Mouse (Mus musculus): ENCODE measurements around the gene 1700025G04Rik. TPM values are rescaled to one million over a fixed set of nuclear protein-coding genes. Genes with fewer than 3 reads are reported as not detected.

Gene 1700025G04Rik
- total RNA-seq, 2 experiments from 2014 or later: 62.2 to 70.4 TPM

DNA sequence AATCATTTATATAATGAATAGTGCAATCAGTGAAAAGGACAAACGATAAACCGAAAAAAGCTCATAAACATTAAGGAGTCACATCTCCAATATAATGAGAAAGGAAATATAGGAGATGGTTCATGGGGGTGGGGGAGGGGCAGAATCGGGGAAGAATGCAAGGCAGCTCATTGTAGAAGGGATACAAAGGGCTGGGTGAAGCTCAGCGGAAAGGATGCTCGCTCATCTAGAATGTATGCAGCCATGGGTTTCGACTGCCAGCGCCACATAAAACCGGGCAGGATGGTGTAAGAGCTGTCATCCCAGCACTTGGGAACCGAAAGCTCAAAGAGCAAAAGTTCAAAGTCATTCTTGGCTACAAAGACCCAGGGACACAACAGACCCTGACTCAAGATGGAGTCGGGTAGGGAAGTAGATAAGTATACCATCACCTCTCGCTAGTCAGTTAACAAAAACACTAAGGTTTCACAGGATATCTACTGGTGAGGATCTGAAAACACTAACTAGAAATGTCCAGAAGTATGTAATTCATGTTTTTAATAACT, 12.7 kb downstream of the 1700025G04Rik start:
- DNase-seq (ENCODE audit: low spot score in 2 of 2): no peak

GRCm38 (mm10) chr1:152076222-152076845, 13.6 kb downstream of the 1700025G04Rik start:
- DNase-seq (ENCODE audit: low spot score in 2 of 2): no peak

DNA sequence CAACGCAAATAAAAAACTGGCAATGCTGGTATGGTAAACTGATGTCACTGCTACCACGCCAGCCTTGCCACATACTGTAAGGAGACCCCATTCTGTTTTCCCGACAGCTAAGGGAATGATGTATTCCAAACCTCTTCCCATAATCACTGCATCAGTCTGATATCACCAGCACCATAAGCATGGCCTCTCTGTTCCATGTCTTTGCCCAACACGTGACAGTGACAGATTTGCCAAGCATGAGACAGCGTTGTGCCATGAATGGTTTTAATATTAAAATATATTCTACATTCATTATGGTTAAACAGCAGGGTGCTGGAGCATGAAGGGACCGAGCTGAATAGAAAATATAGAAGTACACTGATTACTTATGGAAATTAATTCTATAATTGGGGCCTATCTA, 14.2 kb downstream of the 1700025G04Rik start:
- DNase-seq (ENCODE audit: low spot score in 2 of 2): no peak

DNA sequence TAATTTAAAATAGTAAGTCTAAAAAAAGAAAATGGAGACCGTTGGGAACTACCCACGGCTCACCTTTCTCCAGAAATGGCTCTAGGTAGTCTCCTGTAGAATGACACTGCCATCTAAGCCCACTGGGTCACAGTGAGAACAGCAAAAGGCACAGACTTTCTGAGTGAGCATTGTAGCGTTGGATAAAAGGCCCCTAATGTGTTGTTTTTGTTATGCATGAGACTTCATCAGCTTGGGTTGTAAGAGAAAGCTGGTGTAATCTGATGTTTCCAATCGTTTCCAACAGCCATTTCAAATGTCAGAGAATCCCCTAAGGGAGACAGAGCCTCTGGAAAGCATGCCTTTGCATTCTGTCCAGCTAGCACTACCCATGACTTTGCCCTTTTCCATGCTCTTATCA, 19.5 kb downstream of the 1700025G04Rik start:
- no peak for DNase-seq (ENCODE audit: low spot score in 2 of 2)

DNA sequence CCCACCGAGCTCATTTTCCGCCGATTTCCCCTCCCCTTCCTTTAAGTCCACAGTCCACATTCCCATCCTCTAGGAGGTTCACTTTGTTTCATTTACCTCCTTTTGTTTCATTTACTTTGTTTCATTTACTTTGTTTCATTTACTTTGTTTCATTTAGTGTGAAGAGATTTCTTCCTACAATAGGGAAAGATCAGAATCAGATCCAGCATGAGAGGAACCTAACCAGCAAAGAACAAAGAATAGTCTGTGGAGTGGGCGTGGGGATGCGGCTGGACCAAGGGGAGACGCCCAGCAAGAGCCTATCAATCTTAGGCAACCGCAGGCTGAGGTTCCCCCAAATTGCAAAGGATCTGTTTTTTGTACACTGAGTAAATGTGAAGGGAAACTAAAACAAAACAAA, 20.2 kb downstream of the 1700025G04Rik start:
- DNase-seq (ENCODE audit: low spot score in 2 of 2): no peak

- no peak for DNase-seq (ENCODE audit: low spot score in 2 of 2)
These were observed 22.0 kb downstream of the 1700025G04Rik start for GRCm38 (mm10) chr1:152067919-152068318.

- no peak for DNase-seq (ENCODE audit: low spot score in 2 of 2)
These were observed 24.4 kb downstream of the 1700025G04Rik start for GRCm38 (mm10) chr1:152065527-152065926.

DNA sequence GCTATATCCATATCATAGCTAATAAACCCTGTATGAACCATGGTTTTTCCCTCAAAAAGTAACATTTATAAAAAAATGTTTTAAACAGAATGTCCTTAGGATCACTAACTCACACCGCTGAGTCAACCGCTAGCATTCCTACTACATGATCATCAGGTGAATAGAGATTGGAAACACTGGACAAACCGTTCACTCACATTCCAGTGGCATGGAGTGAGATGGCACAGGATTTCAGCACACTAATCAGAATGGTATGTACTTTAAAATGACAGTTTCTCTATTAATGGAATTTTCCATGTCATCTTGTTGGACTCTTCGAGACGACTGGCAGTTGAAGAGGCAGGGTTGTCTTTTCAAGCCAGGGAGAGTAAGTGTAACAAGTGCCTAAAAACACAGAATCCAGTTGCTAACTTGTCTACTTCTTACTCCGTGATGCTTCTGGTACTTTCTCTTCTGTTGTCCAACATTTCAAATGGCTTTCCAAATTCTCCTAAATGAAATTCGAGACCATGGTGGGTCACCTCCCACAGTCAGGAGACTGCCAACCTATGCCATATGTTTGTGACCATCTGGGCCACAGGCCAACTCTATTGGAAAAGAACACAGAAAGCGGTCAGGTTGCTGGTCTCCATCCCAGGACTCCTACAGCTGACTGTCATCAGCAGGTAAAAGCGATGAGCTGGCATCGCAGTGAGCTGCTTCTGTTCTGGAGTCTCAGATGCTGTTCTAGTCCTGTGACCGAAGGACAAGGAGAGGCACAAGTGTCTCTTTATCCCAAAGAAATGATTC, 26.4 kb downstream of the 1700025G04Rik start:
- DNase-seq (ENCODE audit: low spot score in 2 of 2): no peak

DNA sequence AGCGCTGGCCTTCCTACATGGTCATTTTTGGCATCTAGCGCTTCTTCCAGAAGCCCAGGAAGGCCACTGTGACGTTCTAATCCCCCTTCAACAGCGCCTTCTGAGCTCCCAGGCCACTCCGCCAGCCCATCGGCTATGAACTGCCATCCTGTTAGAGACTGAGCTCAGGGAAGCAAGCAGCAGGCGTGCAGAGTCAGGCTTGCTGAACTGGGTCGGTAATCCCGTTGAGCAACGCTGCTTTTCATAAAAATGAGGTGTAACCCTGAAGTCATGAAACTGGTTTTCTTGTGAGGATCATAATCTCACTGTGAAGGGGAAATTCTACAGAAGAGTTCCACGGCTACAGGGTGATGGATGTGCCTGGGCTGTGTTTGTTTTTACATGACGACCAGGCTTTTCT, 28.2 kb downstream of the 1700025G04Rik start:
- DNase-seq (ENCODE audit: low spot score in 2 of 2): no peak

DNA sequence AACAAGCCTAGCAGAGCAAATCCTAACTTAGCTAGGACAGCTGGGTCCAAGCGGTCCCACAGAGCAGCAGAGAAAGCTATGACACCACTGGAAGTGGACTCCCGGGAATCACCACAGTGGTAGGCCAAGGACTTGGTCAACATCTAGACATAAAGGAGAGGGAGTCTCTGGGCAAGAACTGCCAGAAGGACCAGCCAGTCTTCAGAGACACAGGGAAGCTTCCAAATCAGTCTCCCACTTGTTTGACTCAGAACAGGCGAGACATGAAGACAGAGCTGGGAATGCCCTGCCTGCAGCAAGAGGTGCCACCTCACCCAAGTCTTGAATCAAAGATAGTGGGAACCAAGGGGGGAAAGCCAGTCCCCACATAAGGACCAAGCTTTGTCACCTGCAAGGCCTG, 29.7 kb downstream of the 1700025G04Rik start:
- DNase-seq (ENCODE audit: low spot score in 2 of 2): no peak

DNA sequence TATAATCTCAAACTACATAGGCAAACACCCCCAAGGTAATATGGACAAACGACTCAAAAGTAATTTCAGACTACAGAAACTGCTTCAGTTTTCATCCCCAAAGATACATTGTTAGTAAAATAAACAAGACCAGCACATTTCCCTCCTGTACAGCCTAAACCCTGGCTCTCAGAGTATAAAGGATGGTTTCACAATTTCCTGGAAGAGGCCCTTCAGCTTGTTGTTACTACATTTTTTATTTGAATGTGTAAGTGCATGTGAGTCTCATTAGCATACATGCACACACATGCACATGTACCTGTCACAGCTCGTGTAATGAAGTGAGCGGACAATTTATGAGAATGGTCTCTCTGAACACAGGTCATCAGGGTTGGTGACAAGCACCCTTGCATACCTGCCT, 31.1 kb downstream of the 1700025G04Rik start:
- no peak for DNase-seq (ENCODE audit: low spot score in 2 of 2)

- no peak for DNase-seq (ENCODE audit: low spot score in 2 of 2)
These were observed 36.8 kb downstream of the 1700025G04Rik start for GRCm38 (mm10) chr1:152053112-152053511.

GRCm38 (mm10) chr1:152051858-152052257, 38.1 kb downstream of the 1700025G04Rik start:
- no peak for DNase-seq (ENCODE audit: low spot score in 2 of 2)

DNA sequence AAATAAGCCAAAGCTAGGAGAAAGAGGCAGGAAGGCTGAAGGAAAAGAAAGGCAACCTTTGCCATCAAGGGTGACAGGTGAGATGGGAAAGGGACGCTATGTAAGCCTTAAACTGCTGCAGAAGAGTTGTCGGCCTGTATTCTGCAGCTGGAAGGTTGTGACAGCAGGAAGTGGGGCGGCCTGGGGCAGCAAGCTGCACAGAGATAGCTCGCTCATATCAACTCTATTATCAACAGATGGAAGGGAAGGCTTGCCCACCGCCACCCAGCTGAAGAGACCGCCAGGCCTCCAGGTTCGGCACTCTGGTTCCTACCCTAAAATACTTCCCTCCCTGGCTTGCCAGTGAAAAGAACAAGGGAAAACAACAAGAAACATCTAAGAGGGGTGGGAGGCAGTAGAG, 39.9 kb downstream of the 1700025G04Rik start:
- DNase-seq (ENCODE audit: low spot score in 2 of 2): no peak

DNA sequence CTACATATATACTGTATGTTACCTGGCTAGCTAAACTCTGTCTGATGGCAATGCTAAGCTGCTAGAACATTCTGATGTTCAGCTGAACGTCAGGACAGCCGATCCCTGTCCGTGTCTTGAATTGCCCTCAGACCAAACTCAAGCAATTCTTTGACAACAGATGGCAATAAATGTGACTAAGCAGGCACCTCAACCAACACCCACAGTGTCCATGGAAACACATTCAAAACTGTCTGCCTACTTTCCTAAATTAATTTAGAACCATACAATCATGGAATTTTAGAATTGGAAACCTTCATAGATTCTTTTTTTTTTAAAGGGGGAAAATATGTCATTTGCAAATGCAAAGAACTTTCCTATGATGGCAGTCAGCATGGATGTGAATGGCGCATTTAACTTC, 41.6 kb downstream of the 1700025G04Rik start:
- peak in 1 of 2 experiments; percentile 37 for DNase-seq (ENCODE audit: low spot score in 2 of 2)

GRCm38 (mm10) chr1:152047416-152047815, 42.5 kb downstream of the 1700025G04Rik start:
- DNase-seq (ENCODE audit: low spot score in 2 of 2): no peak

GRCm38 (mm10) chr1:152043453-152043852, 46.5 kb downstream of the 1700025G04Rik start:
- no peak for DNase-seq (ENCODE audit: low spot score in 2 of 2)

DNA sequence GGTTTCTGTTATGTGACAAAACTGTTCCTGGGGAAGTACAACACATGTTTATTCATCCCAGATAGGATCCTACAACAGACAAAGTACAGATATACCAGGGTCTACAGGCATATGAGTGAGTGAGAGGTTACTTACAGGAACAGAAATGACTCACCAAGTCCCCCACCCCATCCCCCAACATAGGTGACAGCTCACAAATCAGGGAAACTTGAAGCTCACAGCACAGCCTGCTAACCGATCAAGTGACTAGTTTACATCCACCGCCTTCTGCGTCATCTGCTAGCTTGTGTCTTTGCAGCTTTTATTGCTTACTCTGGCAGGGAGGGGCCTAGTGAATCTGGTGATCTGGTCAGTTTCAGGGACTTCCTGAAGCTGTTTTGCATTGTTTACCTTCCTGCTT, 47.5 kb downstream of the 1700025G04Rik start:
- no peak for DNase-seq (ENCODE audit: low spot score in 2 of 2)

DNA sequence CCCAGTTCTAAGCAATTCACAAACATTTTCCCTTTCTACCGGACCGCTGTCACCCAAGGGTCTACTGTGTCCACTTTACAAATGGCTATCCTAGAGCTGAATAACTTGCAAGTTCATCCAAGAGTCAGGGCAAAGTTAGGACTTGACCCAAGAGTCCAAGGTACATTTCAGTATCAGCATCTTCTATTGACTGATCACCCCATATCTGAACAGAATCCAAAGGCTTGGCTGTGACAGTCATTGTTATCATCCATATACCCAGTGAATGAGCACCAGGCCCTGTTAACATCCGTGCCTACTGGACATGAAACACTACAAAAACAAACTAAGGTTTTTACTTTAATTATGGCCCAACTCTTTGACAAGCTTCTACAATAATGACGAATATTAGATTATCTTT, 48.9 kb downstream of the 1700025G04Rik start:
- DNase-seq (ENCODE audit: low spot score in 2 of 2): no peak

DNA sequence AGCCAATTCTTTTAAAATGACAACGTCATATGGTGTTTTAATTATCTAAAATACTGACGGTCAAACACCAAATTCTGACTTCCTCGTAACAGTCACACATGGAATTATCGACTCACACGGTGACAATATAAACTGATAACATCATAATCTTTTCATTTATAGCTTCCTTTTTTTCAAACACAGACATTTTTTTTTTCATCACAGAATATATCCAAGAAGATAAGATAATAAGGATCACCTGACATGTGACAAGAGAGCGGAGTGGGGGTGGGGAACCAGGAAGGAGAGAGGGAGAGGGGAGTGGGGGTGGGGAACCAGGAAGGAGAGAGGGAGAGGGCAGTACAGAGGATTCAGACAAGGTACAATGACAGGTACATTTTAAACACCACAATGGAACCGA, 49.9 kb downstream of the 1700025G04Rik start:
- no peak for DNase-seq (ENCODE audit: low spot score in 2 of 2)

GRCm38 (mm10) chr1:152039588-152039987, 50.3 kb downstream of the 1700025G04Rik start:
- no peak for DNase-seq (ENCODE audit: low spot score in 2 of 2)

- no peak for DNase-seq (ENCODE audit: low spot score in 2 of 2)
These were observed 51.8 kb downstream of the 1700025G04Rik start for GRCm38 (mm10) chr1:152038086-152038485.
